Mouse (Mus musculus): ENCODE measurements around the gene Nadsyn1.

- TF ChIP-seq MAFK (IDR thresholded peaks at IDR 0.05; ENCODE audit: borderline replicate concordance, low read depth, low read length) (no peak), TCF12 (IDR thresholded peaks at IDR 0.05; ENCODE audit: low read depth, low read length) (no peak), MAZ (IDR thresholded peaks at IDR 0.05; ENCODE audit: low read depth, low read length) (no peak), RAD21 (IDR thresholded peaks at IDR 0.05; ENCODE audit: low read depth, low read length) (peak; percentile 73), UBTF (IDR thresholded peaks at IDR 0.05; ENCODE audit: borderline replicate concordance, insufficient read depth, low read depth, low read length) (no peak), CTCF (IDR thresholded peaks at IDR 0.05 in 2 of 3, conservative IDR thresholded peaks at IDR 0.05 in 1 of 3; ENCODE audit: control insufficient read depth in 1 of 3, insufficient read depth in 1 of 3, low read depth in 2 of 3, low read length in 3 of 3, poor library complexity in 1 of 3, severe bottlenecking in 1 of 3) (peak; percentile 68 to 78 (median 78)), TAL1 (IDR thresholded peaks at IDR 0.05; ENCODE audit: low read length) (no peak)
These were observed 29.5 kb downstream of the Nadsyn1 start for GRCm38 (mm10) chr7:143793121-143793520.

All from MEL (cell line).